Mouse (Mus musculus) CH12.LX (cell line): ENCODE results near the gene Krtap19-2. TPM values are rescaled to one million over a fixed set of nuclear protein-coding genes. Genes with fewer than 3 reads are reported as not detected.

ENCODE experiments used
- DNase-seq: peaks from one replicate; pipeline ENCODE4 v3.0.0-alpha.2; 2013; ENCODE audit errors: extremely low read depth
- H3K27ac ChIP-seq: 2 replicates; pipeline ENCODE4 v1.5.1; 2012; ENCODE audit warnings: low read depth, mild to moderate bottlenecking, control low read depth, moderate library complexity; ENCODE audit not compliant: insufficient read depth
- H3K27me3 ChIP-seq: replicated peaks from 2 replicates; pipeline ENCODE3; 2012; ENCODE audit warnings: inconsistent platforms
- H3K36me3 ChIP-seq, 2 experiments: replicated peaks in 1 of 2; 2 replicates each; pipeline versions ENCODE3 to v1.6.1; 2012; ENCODE audit warnings: inconsistent platforms in 1 of 2, low read length in 1 of 2, mild to moderate bottlenecking in 1 of 2, mixed read lengths in 1 of 2, moderate library complexity in 1 of 2; ENCODE audit not compliant: control insufficient read depth in 1 of 2, insufficient read depth in 1 of 2
- H3K4me1 ChIP-seq, 2 experiments: 2 replicates each; pipeline ENCODE4 v1.6.1; 2012; ENCODE audit warnings: inconsistent platforms in 1 of 2, moderate library complexity in 1 of 2; ENCODE audit not compliant: insufficient read depth in 2 of 2, control insufficient read depth in 1 of 2
- H3K4me2 ChIP-seq: 2 replicates; pipeline ENCODE4 v1.6.1; 2012; ENCODE audit warnings: low read depth, mild to moderate bottlenecking, control low read depth; ENCODE audit not compliant: poor library complexity, insufficient read depth, severe bottlenecking
- H3K4me3 ChIP-seq, 3 experiments: fragments of 150-350 bp in 1 of 3; sonication (generic) in 1 of 3; replicated peaks in 1 of 3; 2 replicates each; pipeline versions ENCODE3 to v1.5.1; 2011 to 2012; ENCODE audit warnings: low read depth in 2 of 3, low read length in 2 of 3, mild to moderate bottlenecking in 2 of 3, moderate library complexity in 2 of 3, control low read depth in 1 of 3, improper control_type of control experiment in 1 of 3, inconsistent platforms in 1 of 3, mixed read lengths in 1 of 3; ENCODE audit not compliant: poor library complexity in 1 of 3
- H3K79me2 ChIP-seq: replicated peaks from 2 replicates; pipeline ENCODE4 v1.6.1; 2012; ENCODE audit warnings: mild to moderate bottlenecking, moderate library complexity; ENCODE audit not compliant: control insufficient read depth, poor library complexity, insufficient read depth, severe bottlenecking; ENCODE audit errors: extremely low read depth
- H3K9ac ChIP-seq: 2 replicates; pipeline ENCODE4 v1.6.1; 2012; ENCODE audit warnings: low read depth, mild to moderate bottlenecking, control low read depth, moderate library complexity; ENCODE audit not compliant: insufficient read depth
- H3K9me3 ChIP-seq: replicated peaks from 2 replicates; pipeline ENCODE3; 2012; ENCODE audit warnings: low read length, inconsistent platforms, mixed read lengths
- BHLHE40 ChIP-seq: IDR thresholded peaks from 2 replicates; pipeline ENCODE4 v1.6.1; 2011; ENCODE audit warnings: mild to moderate bottlenecking, low read depth, low read length, improper control_type of control experiment
- CTCF ChIP-seq, 2 experiments: IDR thresholded peaks in 1 of 2; conservative IDR thresholded peaks in 1 of 2; 2 replicates each; pipeline ENCODE4 v1.5.1; 2011 to 2012; ENCODE audit warnings: low read depth in 2 of 2, low read length in 2 of 2, improper control_type of control experiment in 1 of 2, inconsistent platforms in 1 of 2, mild to moderate bottlenecking in 1 of 2, moderate library complexity in 1 of 2
- dilution Hi-C: fragments of 300-500 bp; cut with MboI; formaldehyde crosslinking; loops from 2 replicates; pipeline ENCODE4 v1.14.3; 2020; ENCODE audit warnings: low sequenced_read_pairs; ENCODE audit not compliant: extremely low pct_unique_long_range_greater_than_20kb, extremely low pct_ligation_motif_present
- in situ Hi-C: fragments of 300-500 bp; cut with MboI; formaldehyde crosslinking; loops from 3 replicates; pipeline ENCODE4 v1.14.3; 2019; ENCODE audit warnings: low sequenced_read_pairs, low pct_ligation_motif_present, low pct_unique_long_range_greater_than_20kb, mixed read lengths
- polyA plus RNA-seq: library from polyadenylated mRNA; unstranded; fragments of >175 nt; gene quantifications from 2 replicates; pipeline ENCODE4 v1.2.1, GENCODE M21; 2012; ENCODE audit warnings: low read depth; ENCODE audit not compliant: insufficient read length
- total RNA-seq, 2 experiments: library from RNA; depleted of rRNA; stranded (reverse); fragments of 300-350 nt in 1 of 2; fragments of >200 nt in 1 of 2; gene quantifications; 2 replicates each; pipeline ENCODE4 v1.2.3; 2012 to 2014

Krtap19-2 gene
- total and polyA plus RNA-seq, 3 experiments, result not detected

DNA sequence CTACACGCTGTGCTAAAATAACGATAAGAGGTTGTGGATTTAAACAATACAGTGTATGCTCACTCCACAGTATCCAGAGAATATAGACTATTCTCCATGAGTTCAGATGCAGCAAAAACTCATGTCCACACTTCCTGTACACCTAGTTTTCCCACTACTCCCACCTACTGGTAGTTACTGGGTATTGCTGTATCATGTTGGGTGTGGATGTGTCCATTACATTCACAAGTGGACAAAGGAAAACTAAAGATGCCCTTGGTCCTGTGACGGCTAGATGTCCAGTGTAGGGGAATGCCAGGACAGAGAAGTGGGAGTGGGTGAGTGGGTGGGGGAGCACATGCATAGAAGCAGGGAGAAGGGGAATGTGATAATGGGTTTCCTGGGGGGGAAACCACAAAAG is 50.3 kb downstream of the Krtap19-2 start:
- in situ Hi-C loops, result no loop called here
- Histone ChIP-seq H3K79me2 (no peaks in the 10 kb centered on the region), H3K4me3 (peak overlapping the region in 1 of 3 experiments; percentile 3), H3K27ac (no peak overlapping the region; the same call in 1 of the 2 replicates), H3K9me3 (peaks cover 44% of the 10 kb centered on the region), H3K4me1 (no peaks in the 10 kb centered on the region), H3K27me3 (no peaks in the 10 kb centered on the region), H3K9ac (no peak overlapping the region), H3K36me3 (no peaks in the 10 kb centered on the region), H3K4me2 (no peak overlapping the region)
- TF ChIP-seq CTCF (conservative IDR thresholded peaks at IDR 0.05 in 1 of 2, IDR thresholded peaks at IDR 0.05 in 1 of 2; ENCODE audit: low read depth in 2 of 2, low read length in 2 of 2) (0 out of 4 replicates have a peak, but pooled peaks of 1 of the 2 experiments have one; percentile 5), BHLHE40 (no peak)
- dilution Hi-C loops, result no loop called here
- DNase-seq, result no peak

Other genes starting within 250 kb of the Krtap19-2 start
Only the 20 nearest of the 25 such genes appear.
- gene 2310061N02Rik, start 166.3 kb downstream of the Krtap19-2 start, total RNA-seq (2012; rRNA removed), result not detected in 2 replicates
- gene 2310061N02Rik, start 166.3 kb downstream of the Krtap19-2 start, total RNA-seq (2014; rRNA removed), result not detected in 2 replicates
- not detected in 2 replicates for gene 2310061N02Rik, start 166.3 kb downstream of the Krtap19-2 start, polyA plus RNA-seq
- gene Krtap13-1, start 145.4 kb downstream of the Krtap19-2 start, total RNA-seq (2012; rRNA removed), result not detected in 2 replicates
- gene Krtap13-1, start 145.4 kb downstream of the Krtap19-2 start, total RNA-seq (2014; rRNA removed), result not detected in 2 replicates
- not detected in 2 replicates for gene Krtap13-1, start 145.4 kb downstream of the Krtap19-2 start, polyA plus RNA-seq
- not detected in 2 replicates for gene Krtap13, start 122.6 kb downstream of the Krtap19-2 start, total RNA-seq (2012; rRNA removed)
- gene Krtap13, start 122.6 kb downstream of the Krtap19-2 start, total RNA-seq (2014; rRNA removed), result not detected in 2 replicates
- gene Krtap13, start 122.6 kb downstream of the Krtap19-2 start, polyA plus RNA-seq, result not detected in 2 replicates
- not detected in 2 replicates for gene 2310034C09Rik, start 115.4 kb downstream of the Krtap19-2 start, total RNA-seq (2012; rRNA removed)
- gene 2310034C09Rik, start 115.4 kb downstream of the Krtap19-2 start, total RNA-seq (2014; rRNA removed), result not detected in 2 replicates
- gene 2310034C09Rik, start 115.4 kb downstream of the Krtap19-2 start, polyA plus RNA-seq, result not detected in 2 replicates
- gene 2310057N15Rik, start 100.1 kb downstream of the Krtap19-2 start, total RNA-seq (2012; rRNA removed), result not detected in 2 replicates
- gene 2310057N15Rik, start 100.1 kb downstream of the Krtap19-2 start, total RNA-seq (2014; rRNA removed), result not detected in 2 replicates
- gene 2310057N15Rik, start 100.1 kb downstream of the Krtap19-2 start, polyA plus RNA-seq, result not detected in 2 replicates
- not detected in 2 replicates for gene Gm5965, start 96.4 kb downstream of the Krtap19-2 start, total RNA-seq (2012; rRNA removed)
- gene Gm5965, start 96.4 kb downstream of the Krtap19-2 start, total RNA-seq (2014; rRNA removed), result not detected in 2 replicates
- gene Gm5965, start 96.4 kb downstream of the Krtap19-2 start, polyA plus RNA-seq, result not detected in 2 replicates
- gene Gm20741, start 62.0 kb downstream of the Krtap19-2 start, total RNA-seq (2012; rRNA removed), result not detected in 2 replicates
- gene Gm20741, start 62.0 kb downstream of the Krtap19-2 start, total RNA-seq (2014; rRNA removed), result not detected in 2 replicates
- gene Gm20741, start 62.0 kb downstream of the Krtap19-2 start, polyA plus RNA-seq, result not detected in 2 replicates
- not detected in 2 replicates for gene Krtap15, start 54.1 kb downstream of the Krtap19-2 start, total RNA-seq (2012; rRNA removed)
- gene Krtap15, start 54.1 kb downstream of the Krtap19-2 start, total RNA-seq (2014; rRNA removed), result not detected in 2 replicates
- not detected in 2 replicates for gene Krtap15, start 54.1 kb downstream of the Krtap19-2 start, polyA plus RNA-seq
- gene Krtap14, start 48.1 kb downstream of the Krtap19-2 start, total RNA-seq (2012; rRNA removed), result not detected in 2 replicates
- not detected in 2 replicates for gene Krtap14, start 48.1 kb downstream of the Krtap19-2 start, total RNA-seq (2014; rRNA removed)
- gene Krtap14, start 48.1 kb downstream of the Krtap19-2 start, polyA plus RNA-seq, result not detected in 2 replicates
- not detected in 2 replicates for gene Krtap19-1, start 4.9 kb downstream of the Krtap19-2 start, total RNA-seq (2012; rRNA removed)
- not detected in 2 replicates for gene Krtap19-1, start 4.9 kb downstream of the Krtap19-2 start, total RNA-seq (2014; rRNA removed)
- not detected in 2 replicates for gene Krtap19-1, start 4.9 kb downstream of the Krtap19-2 start, polyA plus RNA-seq
- gene Krtap19-3, start 3.8 kb upstream of the Krtap19-2 start, total RNA-seq (2012; rRNA removed), result not detected in 2 replicates
- not detected in 2 replicates for gene Krtap19-3, start 3.8 kb upstream of the Krtap19-2 start, total RNA-seq (2014; rRNA removed)
- gene Krtap19-3, start 3.8 kb upstream of the Krtap19-2 start, polyA plus RNA-seq, result not detected in 2 replicates
- gene Krtap19-4, start 10.8 kb upstream of the Krtap19-2 start, total RNA-seq (2012; rRNA removed), result not detected in 2 replicates
- gene Krtap19-4, start 10.8 kb upstream of the Krtap19-2 start, total RNA-seq (2014; rRNA removed), result not detected in 2 replicates
- gene Krtap19-4, start 10.8 kb upstream of the Krtap19-2 start, polyA plus RNA-seq, result not detected in 2 replicates
- not detected in 2 replicates for gene Krtap19-5, start 22.2 kb upstream of the Krtap19-2 start, total RNA-seq (2012; rRNA removed)
- gene Krtap19-5, start 22.2 kb upstream of the Krtap19-2 start, total RNA-seq (2014; rRNA removed), result not detected in 2 replicates
- not detected in 2 replicates for gene Krtap19-5, start 22.2 kb upstream of the Krtap19-2 start, polyA plus RNA-seq
- gene Krtap19-9b, start 58.0 kb upstream of the Krtap19-2 start, total RNA-seq (2012; rRNA removed), result not detected in 2 replicates
- gene Krtap19-9b, start 58.0 kb upstream of the Krtap19-2 start, total RNA-seq (2014; rRNA removed), result not detected in 2 replicates
- not detected in 2 replicates for gene Krtap19-9b, start 58.0 kb upstream of the Krtap19-2 start, polyA plus RNA-seq
- not detected in 2 replicates for gene Krtap16-3, start 88.6 kb upstream of the Krtap19-2 start, total RNA-seq (2012; rRNA removed)
- gene Krtap16-3, start 88.6 kb upstream of the Krtap19-2 start, total RNA-seq (2014; rRNA removed), result not detected in 2 replicates
- gene Krtap16-3, start 88.6 kb upstream of the Krtap19-2 start, polyA plus RNA-seq, result not detected in 2 replicates
- not detected in 2 replicates for gene Krtap22-2, start 136.5 kb upstream of the Krtap19-2 start, total RNA-seq (2012; rRNA removed)
- not detected in 2 replicates for gene Krtap22-2, start 136.5 kb upstream of the Krtap19-2 start, total RNA-seq (2014; rRNA removed)
- not detected in 2 replicates for gene Krtap22-2, start 136.5 kb upstream of the Krtap19-2 start, polyA plus RNA-seq
- not detected in 2 replicates for gene Gm10229, start 141.0 kb upstream of the Krtap19-2 start, total RNA-seq (2012; rRNA removed)
- not detected in 2 replicates for gene Gm10229, start 141.0 kb upstream of the Krtap19-2 start, total RNA-seq (2014; rRNA removed)
- not detected in 2 replicates for gene Gm10229, start 141.0 kb upstream of the Krtap19-2 start, polyA plus RNA-seq
- gene Krtap6-1, start 157.4 kb upstream of the Krtap19-2 start, total RNA-seq (2012; rRNA removed), result not detected in 2 replicates
- not detected in 2 replicates for gene Krtap6-1, start 157.4 kb upstream of the Krtap19-2 start, total RNA-seq (2014; rRNA removed)
- not detected in 2 replicates for gene Krtap6-1, start 157.4 kb upstream of the Krtap19-2 start, polyA plus RNA-seq
- gene Gm10228, start 167.2 kb upstream of the Krtap19-2 start, total RNA-seq (2012; rRNA removed), result not detected in 2 replicates
- not detected in 2 replicates for gene Gm10228, start 167.2 kb upstream of the Krtap19-2 start, total RNA-seq (2014; rRNA removed)
- not detected in 2 replicates for gene Gm10228, start 167.2 kb upstream of the Krtap19-2 start, polyA plus RNA-seq
- gene Krtap6-5, start 173.6 kb upstream of the Krtap19-2 start, total RNA-seq (2012; rRNA removed), result not detected in 2 replicates
- not detected in 2 replicates for gene Krtap6-5, start 173.6 kb upstream of the Krtap19-2 start, total RNA-seq (2014; rRNA removed)
- gene Krtap6-5, start 173.6 kb upstream of the Krtap19-2 start, polyA plus RNA-seq, result not detected in 2 replicates